Mouse (Mus musculus) spleen, adult 10 weeks (tissue): Measurements from ENCODE around the gene Kap. TPM values are rescaled to one million over a fixed set of nuclear protein-coding genes. Genes with fewer than 3 reads are reported as not detected.

Experiments
- polyA plus RNA-seq: library from polyadenylated mRNA; stranded (reverse); fragments of 350-450 nt; fragmentation: Illumina TruSeq; extraction: RNeasy Lipid Tissue Mini Kit (QIAGEN cat#74804); gene quantifications from one replicate; pipeline ENCODE4 v1.2.3, GENCODE M21; 2015; ENCODE audit warnings: low replicate concordance; ENCODE audit not compliant: insufficient read depth

The Kap gene
- polyA plus RNA-seq: not detected

DNA sequence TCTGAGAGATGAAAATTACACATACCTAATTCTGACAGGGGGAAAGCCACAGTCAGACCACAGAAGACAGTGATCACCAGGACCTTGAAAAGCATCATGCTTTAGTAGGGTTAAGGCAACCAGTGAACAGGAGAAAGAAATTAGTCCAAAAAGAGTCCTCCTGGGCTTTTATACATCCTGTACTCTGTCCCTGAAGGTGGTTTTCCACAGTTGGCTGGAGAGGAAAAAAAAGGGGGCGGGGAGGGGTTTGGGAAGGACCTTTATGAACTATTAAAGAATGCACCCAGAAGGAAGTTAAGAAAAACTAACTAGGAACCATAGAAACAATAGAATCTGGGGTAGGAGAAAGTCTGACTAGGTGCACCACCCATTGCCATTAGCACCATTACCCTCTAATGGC, at the start of gene Kap:
Gene Kap, minus strand, starts transcription at position 237 of the 400 bp plus-strand sequence.

Other genes with a start within 250 kb of the Kap start
- 32.6 TPM for gene Etv6, start 181.9 kb upstream of the Kap start, polyA plus RNA-seq